Mouse (Mus musculus): Measurements from ENCODE around the gene Slc25a19.

Gene Slc25a19

GRCm38 (mm10) chr11:115640978-115641663, 13.0 kb upstream of the Slc25a19 start:
- DNase-seq (ENCODE audit: low spot score): no peak

GRCm38 (mm10) chr11:115640311-115640828, 12.3 kb upstream of the Slc25a19 start:
- DNase-seq (ENCODE audit: low spot score): no peak

GRCm38 (mm10) chr11:115639540-115639939, 11.4 kb upstream of the Slc25a19 start:
- DNase-seq (ENCODE audit: low spot score): no peak

- no peak for DNase-seq (ENCODE audit: low spot score)
Observed at GRCm38 (mm10) chr11:115638498-115639409, 10.7 kb upstream of the Slc25a19 start.

- DNase-seq (ENCODE audit: low spot score): no peak
Observed at GRCm38 (mm10) chr11:115636960-115637359, 8.9 kb upstream of the Slc25a19 start.

GRCm38 (mm10) chr11:115635484-115635883, 7.4 kb upstream of the Slc25a19 start:
- DNase-seq (ENCODE audit: low spot score): no peak

GRCm38 (mm10) chr11:115635041-115635440, 6.9 kb upstream of the Slc25a19 start:
- no peak for DNase-seq (ENCODE audit: low spot score)

- DNase-seq (ENCODE audit: low spot score): no peak
Observed at GRCm38 (mm10) chr11:115634109-115634508, 6.0 kb upstream of the Slc25a19 start.

- DNase-seq (ENCODE audit: low spot score): no peak
Observed at GRCm38 (mm10) chr11:115632862-115633261, 4.8 kb upstream of the Slc25a19 start.

GRCm38 (mm10) chr11:115632247-115632646, 4.2 kb upstream of the Slc25a19 start:
- DNase-seq (ENCODE audit: low spot score): no peak

GRCm38 (mm10) chr11:115631505-115631890, 3.4 kb upstream of the Slc25a19 start:
- DNase-seq (ENCODE audit: low spot score): no peak

- no peak for DNase-seq (ENCODE audit: low spot score)
Observed at GRCm38 (mm10) chr11:115630532-115631504, 2.7 kb upstream of the Slc25a19 start.

GRCm38 (mm10) chr11:115629734-115630531, 1.8 kb upstream of the Slc25a19 start:
- DNase-seq (ENCODE audit: low spot score): no peak

- no peak for DNase-seq (ENCODE audit: low spot score)
Observed at GRCm38 (mm10) chr11:115628465-115629101, 488 bp upstream of the Slc25a19 start.

- DNase-seq (ENCODE audit: low spot score): no peak
Observed at GRCm38 (mm10) chr11:115626824-115627616, 1.1 kb downstream of the Slc25a19 start.

- no peak for DNase-seq (ENCODE audit: low spot score)
Observed at GRCm38 (mm10) chr11:115625877-115626276, 2.2 kb downstream of the Slc25a19 start.

- no peak for DNase-seq (ENCODE audit: low spot score)
Observed at GRCm38 (mm10) chr11:115623487-115624070, 4.5 kb downstream of the Slc25a19 start.

- no peak for DNase-seq (ENCODE audit: low spot score)
Observed at GRCm38 (mm10) chr11:115619949-115620348, 8.1 kb downstream of the Slc25a19 start.
